Mouse (Mus musculus): ENCODE results near the gene Ncl.
A peak's percentile ranks its signal among the peaks of the same experiment; 100 is the strongest.

Gene Ncl

GRCm38 (mm10) chr1:86358906-86359797 is at the start of gene Ncl:
TSS of gene Ncl (minus strand) at chr1:86359400.
- DNase-seq (ENCODE audit: low read depth): peak; percentile 99

DNA sequence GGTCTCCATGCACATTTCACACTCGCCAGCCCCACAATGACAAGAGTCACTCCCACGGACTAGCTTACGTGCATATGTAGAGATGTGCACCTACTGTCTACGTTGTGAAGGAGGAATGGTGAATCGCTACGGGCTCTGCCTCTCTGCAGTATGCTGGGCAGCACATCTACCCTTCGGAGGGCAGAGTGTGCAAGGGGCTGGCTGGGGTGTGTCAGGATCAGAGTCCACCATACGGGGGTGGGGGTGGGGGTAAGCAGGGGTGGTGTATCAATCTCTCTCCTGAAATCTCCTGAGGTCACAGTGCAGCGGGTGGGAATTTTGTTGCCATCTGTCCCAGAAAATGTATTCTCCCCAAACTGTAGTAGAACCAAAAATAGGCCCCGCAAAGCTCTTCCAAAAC is 49.3 kb upstream of the Ncl start:
- no peak for DNase-seq (ENCODE audit: low read depth)

- DNase-seq (ENCODE audit: low read depth): peak; percentile 91
Observed at GRCm38 (mm10) chr1:86406914-86407313, 47.7 kb upstream of the Ncl start.

DNA sequence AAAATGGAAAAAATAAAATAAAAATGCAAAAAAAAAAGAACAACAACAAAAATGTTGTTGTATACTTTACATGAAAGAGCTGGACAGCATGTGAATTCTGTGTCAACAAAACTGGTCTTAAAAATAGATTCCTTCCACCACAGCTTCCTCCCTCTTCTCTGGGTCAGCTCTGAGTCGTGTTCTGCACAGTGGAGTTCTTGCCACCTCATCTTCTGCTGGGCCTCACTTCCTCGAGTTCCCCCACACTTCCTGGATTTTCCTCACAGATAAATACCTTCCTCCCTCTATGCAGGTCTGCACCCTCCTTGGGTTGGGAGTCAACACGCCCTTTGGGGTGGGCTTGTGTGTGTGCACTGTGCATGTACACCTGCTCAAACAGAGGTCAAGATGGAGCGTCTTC is 47.1 kb upstream of the Ncl start:
- peak; percentile 85 for DNase-seq (ENCODE audit: low read depth)

DNA sequence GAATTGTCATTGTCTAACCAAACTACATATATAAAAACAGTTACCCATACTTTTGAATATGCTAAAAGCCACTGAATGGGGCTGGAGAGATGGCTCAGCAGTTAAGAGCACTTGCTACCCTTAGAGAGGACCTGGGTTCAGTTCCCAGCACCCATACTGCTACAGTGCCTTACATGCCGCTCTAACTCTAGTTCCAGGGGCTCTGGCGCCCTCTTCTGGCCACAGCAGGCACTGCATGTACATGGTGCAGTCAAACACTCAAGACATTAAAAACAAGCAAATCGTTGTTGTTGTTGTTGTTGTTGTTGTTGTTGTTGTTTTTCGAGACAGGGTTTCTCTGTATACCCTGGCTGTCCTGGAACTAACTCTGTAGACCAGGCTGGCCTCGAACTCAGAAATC is 45.6 kb upstream of the Ncl start:
- DNase-seq (ENCODE audit: low read depth): peak; percentile 48

DNA sequence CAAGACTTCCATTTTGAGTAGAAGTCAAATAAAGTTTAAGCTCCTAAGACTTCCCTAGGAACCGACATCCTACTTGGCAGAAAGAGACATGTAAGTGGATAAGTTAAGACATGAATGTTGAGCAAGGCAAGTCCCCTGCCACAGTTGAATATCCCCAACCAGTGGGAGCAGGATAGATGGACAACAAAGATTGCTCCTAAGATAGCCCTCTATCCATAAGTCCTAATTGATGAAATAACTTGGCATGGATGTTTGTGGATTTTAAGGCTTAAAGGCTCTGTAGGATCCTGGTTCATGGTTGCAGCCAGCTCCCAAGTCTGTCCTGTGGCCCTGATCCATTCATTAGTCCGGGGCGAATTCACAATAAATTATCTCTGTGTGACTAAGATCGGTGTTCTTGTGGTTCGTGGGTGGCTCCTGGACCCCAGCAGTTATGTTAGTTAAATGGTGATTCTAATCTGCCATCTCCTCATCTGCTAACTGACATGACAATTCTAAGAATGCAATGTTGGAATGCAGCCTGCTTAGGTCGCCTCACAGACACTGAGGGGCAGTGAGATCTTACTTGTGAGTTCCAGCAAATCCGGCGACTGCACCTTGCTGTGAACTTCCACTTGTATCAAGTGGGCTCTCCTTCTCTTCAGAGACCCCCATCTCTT is 41.0 kb upstream of the Ncl start:
- DNase-seq (ENCODE audit: low read depth): peak; percentile 39

DNA sequence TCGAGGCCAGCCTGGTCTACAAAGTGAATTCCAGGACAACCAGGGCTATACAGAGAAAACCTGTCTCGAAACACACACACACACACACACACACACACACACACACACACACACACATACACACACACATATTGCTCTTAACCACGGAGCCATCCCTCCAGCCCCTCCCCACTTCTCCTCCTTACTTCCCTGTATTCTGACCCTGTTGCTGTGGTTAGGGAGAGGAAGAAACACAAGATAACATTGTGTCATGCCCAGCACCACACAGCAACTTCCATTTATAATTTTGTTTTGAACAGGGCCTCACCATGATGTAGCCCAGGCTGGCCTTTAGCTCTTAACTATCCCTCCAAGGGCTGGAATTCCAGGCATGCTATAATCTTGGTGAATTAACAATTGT is 40.1 kb upstream of the Ncl start:
- DNase-seq (ENCODE audit: low read depth): peak; percentile 85

DNA sequence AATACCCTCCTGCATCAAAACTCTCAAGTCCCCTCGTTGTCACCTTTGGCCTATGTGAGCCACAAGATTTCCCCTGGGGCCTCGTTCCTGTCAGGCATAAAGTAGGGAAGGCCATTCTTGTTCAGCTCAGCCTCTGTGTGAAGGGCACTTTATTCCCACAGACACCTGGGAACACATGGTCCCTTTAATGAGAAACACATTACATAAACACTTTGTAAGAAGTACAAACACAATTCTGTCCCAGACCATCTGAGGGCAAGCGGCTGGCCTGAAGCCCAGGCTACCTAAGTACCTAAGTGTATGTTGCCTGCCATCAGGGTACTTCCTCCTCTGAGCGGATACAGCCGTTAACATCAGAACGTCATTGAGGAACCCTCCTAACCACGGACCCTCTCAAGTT is 39.0 kb upstream of the Ncl start:
- DNase-seq (ENCODE audit: low read depth): peak; percentile 41

GRCm38 (mm10) chr1:86397621-86398020 is 38.4 kb upstream of the Ncl start:
- no peak for DNase-seq (ENCODE audit: low read depth)

GRCm38 (mm10) chr1:86395897-86396296 is 36.7 kb upstream of the Ncl start:
- DNase-seq (ENCODE audit: low read depth): peak; percentile 62

DNA sequence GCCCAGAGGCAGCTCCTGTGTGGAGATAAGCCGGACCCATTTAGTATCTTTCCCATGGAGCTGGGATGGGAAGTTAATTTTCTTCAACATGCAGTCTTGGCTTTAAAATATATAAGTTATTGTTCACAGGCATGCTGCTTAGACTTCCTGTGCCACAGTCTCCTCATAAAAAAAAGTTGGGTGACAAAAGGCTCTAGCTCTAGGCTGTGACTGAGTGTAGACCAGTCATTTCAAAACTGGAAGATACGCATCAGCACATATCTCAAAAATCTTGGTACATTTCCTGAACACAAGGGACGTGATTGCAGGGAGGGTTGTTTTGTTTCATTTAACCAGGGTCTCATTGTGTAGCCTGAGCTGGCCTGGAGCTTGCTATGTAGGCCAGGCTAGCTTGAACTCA is 35.0 kb upstream of the Ncl start:
- DNase-seq (ENCODE audit: low read depth): no peak

GRCm38 (mm10) chr1:86393219-86393618 is 34.0 kb upstream of the Ncl start:
- DNase-seq (ENCODE audit: low read depth): no peak

DNA sequence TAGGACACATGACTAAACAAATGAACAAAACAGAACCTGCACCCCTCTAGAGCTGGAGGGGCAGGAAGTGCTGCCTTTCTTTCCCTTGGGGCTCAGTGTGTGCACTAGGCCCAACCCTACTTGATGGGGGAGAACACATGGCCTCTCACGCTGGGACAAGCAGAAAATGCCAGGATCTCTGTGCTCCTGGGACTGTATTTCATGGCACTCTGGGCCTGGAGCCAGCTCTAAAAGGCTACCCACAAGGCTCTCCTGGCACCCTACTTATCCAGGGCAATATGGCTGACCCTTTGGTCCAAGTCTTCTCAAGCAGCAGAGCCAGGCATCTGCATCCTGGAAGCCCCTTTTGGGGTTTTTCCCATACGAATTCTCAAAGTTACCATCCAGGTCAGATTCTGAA is 32.2 kb upstream of the Ncl start:
- no peak for DNase-seq (ENCODE audit: low read depth)

DNA sequence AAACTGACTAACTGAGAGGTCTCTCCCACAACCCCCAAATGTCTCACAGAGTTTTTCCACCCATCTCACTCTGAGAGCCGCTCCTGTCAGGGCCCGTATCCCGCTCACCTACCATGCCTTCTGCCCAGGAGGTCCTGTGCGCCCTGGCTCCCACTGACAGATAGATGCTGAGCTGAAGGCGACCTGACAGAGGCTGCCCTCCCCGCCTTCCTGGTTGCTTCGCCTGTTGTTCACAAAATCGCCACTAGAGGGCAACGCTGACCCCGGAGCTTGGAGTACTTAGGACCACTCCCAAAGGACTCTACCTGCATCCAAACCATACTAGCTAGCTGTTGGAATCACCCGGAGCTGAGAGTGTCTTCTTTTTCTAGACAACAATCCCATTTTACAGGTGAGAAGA is 30.0 kb upstream of the Ncl start:
- peak; percentile 60 for DNase-seq (ENCODE audit: low read depth)

- peak; percentile 95 for DNase-seq (ENCODE audit: low read depth)
Observed at GRCm38 (mm10) chr1:86381027-86381426, 21.8 kb upstream of the Ncl start.

DNA sequence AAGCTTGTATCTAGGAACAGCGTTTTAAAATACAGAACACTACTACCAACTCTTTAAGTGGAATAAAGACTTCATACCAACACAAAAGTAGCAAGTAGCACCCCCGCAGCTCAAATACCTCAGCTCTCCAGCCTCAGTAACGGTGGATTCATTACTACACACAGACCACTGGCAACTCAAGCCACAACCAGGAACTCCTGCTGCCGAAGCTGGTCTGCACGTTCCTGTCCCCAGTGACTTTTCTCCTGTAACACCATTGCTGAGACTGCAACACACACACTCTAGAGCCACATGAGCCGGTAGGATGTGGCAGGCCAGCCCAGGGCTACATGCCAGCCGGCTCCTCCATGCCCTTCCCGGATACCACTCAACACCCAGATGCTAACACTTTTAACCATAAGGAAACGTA is 20.0 kb upstream of the Ncl start:
- peak; percentile 71 for DNase-seq (ENCODE audit: low read depth)

DNA sequence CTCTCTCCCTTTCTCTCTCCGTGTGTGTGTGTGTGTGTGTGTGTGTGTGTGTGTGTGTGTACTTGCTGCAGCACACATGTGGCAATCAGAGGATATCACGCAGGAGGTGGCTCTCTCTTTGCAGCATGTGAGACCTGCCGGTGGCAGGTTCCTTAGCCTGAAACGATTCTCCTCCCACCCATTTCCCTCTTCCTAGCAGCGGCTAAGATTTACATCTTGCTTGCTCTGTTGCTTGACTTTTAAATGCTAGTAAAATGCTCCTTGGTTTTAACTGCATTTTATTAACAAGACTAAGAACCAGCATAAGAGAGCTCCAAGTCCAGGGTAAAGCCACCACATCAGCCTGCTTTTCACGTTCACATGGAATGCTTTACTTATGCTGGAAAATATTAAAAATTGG is 19.5 kb upstream of the Ncl start:
- no peak for DNase-seq (ENCODE audit: low read depth)

DNA sequence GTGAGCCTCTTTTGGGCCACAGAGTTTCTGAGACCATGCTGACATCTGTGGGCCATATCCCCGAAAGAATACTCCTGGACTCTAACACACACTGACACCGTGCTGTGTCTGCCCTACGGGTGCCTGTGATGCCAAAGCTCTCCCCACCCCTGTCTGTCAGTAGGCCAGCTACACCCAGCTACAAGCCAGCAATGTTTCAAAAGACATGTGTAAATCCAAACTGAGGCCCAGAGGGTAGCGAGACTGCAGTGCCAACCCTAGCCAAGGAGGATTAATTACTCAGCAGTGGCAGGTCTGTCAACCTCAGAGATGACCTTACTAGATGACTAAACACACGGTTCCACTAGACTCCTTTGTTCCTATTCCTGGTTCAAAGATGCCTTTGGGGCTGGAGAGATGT is 17.2 kb upstream of the Ncl start:
- no peak for DNase-seq (ENCODE audit: low read depth)

DNA sequence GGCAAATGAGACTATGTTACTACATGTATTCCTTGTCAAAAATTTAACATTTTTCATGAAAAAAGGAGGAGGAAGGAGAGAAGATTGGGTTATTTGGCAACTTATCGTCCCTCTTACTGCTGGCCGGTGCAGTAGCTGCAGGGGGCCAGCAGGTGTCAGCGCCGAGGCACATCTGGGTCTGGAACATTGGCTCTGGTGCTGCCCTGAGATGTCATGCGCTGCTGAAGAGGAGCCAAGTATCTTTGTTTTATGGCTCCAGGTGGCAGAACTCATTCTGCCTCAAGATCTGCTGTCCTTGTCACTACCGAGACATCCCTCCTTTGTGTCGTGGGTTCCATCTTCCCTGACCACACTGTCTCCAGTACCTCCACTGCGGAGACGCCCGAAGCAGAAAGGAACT is 12.8 kb upstream of the Ncl start:
- peak; percentile 72 for DNase-seq (ENCODE audit: low read depth)

DNA sequence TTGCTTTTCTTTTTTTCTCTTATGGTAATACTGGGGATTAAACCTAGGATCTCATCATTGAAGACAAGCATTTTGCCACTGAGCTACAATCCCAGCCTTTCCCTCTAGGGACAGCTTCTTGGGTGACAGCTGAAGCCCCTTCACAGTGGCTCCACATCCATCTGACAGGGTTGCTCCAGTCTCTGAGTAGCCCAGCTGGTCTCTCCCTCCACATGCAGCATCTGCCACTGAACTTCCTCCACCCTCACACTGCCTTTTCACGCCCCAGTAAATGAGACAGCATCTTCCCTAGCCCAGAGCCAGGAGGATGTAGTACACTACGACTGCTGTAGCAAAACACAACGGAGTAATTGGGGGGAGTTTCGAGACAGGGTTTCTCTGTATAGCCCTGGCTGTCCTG is 8.9 kb upstream of the Ncl start:
- DNase-seq (ENCODE audit: low read depth): no peak

DNA sequence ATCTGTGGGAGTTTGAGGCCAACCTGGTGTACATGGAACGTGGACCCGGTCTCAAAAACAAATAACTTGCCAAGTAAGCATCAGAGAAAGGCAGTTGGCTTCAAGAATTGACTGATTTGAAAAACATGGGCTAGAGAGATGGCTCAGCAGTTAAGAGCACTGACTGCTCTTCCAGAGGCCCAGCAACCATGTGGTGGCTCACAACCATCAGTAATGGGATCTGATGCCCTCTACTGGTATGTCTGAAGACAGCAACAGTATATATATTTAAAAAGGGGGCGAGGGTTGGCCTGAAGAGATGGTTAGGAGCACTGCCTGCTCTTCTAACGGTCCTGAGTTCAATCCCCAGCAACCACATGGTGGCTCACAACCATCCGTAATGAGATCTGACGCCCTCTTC is 4.5 kb upstream of the Ncl start:
- DNase-seq (ENCODE audit: low read depth): peak; percentile 79

GRCm38 (mm10) chr1:86361852-86362615 is 2.8 kb upstream of the Ncl start:
- peak; percentile 40 for DNase-seq (ENCODE audit: low read depth)

- peak; percentile 50 for DNase-seq (ENCODE audit: low read depth)
Observed at GRCm38 (mm10) chr1:86360441-86360840, 1.2 kb upstream of the Ncl start.
